Mouse (Mus musculus) erythroid progenitor cell, adult 5-6 weeks (primary cell): ENCODE results near the gene Smarcc2. TPM values are rescaled to one million over a fixed set of nuclear protein-coding genes. Genes with fewer than 3 reads are reported as not detected.

ENCODE experiments used
- ATAC-seq: replicated peaks from 2 replicates; pipeline ENCODE4 v1.8.0; 2016; ENCODE audit warnings: moderate number of reproducible peaks, mild to moderate bottlenecking, moderate TSS enrichment, inconsistent platforms; ENCODE audit not compliant: poor library complexity, low FRiP score, severe bottlenecking
- total RNA-seq, 2 experiments: library from RNA; stranded (forward) in 1 of 2; stranded (reverse) in 1 of 2; fragments of 150-400 nt in 1 of 2; fragments of 186-747, 209-891 nt in 1 of 2; gene quantifications; 2 replicates each; pipeline versions ENCODE4 v1.2.3 to v1.2.4; 2015 to 2017; ENCODE audit warnings: low replicate concordance in 2 of 2

Gene Smarcc2
- total RNA-seq, 2 experiments from 2014 or later = 70.4 to 117 TPM

DNA sequence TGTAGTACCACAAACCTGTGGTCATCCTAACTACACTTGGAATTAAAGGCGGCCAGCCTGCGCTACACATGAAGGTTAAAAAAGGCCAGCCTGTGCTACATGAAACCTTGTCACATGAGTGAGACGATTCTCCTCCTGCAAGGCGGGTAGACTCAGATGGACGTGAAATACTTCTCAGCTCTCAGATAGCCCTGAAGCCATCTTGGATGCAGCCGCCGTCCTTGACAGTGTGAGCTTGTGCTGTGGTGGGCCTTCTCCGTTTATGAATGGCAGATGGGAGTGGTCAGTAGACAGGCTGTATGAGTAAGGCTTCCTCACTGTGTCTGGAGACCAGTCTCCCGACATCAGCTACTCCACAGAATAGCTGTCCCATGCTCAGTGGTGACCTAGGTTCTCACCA, 50.2 kb downstream of the Smarcc2 start:
- no peak for ATAC-seq

DNA sequence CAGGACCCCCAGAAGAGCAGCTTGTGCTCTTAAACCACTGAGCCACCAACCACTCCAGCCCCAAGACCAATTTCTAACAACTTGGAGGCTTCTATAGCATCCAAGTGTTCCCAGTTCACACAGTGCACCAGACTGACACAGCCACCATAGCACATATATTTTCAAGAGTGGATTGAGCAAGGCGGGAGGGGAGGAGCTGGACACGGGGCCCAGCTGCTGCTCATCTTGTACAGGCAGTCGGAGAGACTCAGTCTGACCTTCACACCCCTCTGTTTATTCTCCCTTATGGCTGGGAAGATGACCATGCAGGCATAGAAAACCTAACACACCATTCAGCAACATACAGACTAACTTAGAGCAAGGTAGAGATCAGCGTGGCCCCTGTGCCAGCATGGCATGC, 50.8 kb downstream of the Smarcc2 start:
- no peak for ATAC-seq

DNA sequence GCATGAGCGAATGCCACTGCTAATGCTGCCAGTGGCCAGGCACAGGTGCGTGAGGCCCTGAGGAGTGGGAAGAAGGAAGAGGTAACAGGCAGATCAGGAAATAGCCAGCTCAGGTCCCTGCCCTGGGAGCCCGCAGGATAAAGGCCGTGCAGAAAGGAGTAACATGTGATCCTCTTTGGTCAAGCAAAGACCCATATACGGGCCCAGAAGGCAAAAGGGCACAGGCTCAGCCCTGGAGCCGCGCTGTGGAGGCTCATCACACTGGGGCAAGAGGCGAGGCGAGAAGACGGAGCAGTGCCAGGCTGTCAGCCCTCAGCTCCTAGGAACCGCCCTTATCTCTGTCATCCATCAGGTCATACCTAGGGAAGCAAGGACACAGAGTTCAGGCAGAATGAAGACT, 51.3 kb downstream of the Smarcc2 start:
- ATAC-seq = no peak

DNA sequence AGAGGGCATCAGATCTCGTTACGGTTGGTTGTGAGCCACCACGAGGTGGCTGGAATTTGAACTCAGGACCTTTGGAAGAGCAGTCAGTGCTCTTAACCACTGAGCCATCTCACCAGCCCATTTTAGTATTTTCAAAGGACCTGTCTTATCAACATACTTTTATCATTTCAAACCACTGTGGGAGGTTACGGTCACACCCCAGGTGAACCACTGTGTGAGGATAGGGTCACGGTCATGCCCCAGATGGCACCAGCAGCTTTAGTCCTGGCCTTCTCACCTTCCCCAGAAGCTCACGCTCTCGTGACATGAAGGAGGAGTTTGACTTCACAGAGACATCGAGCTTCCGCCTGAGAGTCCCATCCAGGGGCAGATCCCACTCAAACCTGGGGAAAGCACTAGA, 52.1 kb downstream of the Smarcc2 start:
- ATAC-seq = 0 out of 2 replicates have a peak, but pooled peaks have one; percentile 28

DNA sequence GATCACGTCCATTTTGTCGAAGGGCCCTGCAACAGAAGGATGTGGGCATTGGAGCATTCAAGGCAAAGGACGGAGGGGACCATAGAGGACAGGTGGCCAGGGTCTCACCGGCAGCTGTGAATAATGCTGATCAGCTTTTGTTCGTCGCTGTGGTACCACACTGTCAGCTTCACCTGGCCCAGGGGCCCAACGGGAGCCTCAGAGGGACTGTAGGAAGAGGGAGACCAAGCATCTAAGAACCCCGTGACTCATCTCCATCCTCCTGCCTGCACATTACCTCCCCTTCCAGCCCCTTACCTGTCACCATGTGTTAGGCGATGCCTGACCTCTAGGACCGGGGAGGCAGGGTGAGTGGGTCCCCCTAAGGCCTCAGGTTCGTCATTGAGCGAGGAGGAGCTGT, 52.7 kb downstream of the Smarcc2 start:
- ATAC-seq = no peak

DNA sequence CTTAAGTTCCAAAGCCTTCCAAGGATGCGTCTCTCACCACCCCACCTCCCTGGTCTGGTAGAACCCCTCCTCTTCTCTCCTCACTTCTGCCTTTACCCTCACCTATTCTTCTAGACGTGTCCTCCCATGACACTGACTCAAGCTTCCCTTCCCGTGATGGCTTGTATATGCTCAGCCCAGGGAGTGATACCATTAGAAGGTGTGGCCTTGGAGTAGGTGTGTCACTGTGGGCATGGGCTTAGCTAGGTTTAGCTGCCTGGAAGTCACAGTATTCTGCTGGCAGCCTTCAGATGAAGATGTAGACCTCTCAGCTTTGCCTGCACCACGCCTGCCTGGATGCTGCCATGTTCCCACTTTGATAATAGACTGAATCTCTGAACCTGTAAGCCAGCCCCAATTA, 56.0 kb downstream of the Smarcc2 start:
- no peak for ATAC-seq

DNA sequence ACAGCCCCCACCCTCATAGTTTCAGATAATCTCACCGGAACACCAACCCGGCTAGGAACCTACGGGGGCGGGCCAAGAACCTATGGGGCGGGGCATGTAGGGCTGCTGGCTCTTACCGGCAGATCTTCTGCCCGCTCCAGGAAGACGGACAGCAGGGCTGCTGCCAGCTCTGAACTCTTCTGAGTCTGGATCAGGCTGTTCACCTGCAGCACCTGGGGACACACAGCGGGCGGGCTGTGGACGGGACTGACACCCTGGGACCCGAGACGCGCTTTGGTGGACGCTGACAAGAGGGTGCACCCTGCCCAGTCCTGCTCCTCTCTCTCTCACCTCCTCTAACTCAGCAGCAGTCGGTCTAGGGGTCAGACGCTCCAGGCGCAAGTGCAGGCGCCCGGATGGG, 57.0 kb downstream of the Smarcc2 start:
- no peak for ATAC-seq

DNA sequence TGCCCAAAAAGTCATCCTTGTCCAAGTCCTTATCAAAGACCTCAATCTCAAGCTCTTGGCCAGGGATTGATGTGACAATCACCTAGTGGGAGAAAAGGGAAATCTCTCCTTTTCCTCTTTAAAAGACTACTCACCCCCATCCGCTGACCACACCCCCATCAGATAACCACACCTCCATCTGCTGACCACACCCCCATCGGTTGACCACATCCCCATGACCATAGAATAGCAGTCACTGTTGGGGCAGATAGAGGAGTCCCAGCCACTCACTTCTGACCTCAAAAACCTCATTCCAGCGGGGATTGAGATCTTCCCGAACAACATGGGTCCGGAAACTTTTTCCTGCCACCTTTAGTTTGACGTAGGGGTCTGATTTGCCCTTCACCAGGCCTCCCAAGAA, 57.6 kb downstream of the Smarcc2 start:
- ATAC-seq = no peak

DNA sequence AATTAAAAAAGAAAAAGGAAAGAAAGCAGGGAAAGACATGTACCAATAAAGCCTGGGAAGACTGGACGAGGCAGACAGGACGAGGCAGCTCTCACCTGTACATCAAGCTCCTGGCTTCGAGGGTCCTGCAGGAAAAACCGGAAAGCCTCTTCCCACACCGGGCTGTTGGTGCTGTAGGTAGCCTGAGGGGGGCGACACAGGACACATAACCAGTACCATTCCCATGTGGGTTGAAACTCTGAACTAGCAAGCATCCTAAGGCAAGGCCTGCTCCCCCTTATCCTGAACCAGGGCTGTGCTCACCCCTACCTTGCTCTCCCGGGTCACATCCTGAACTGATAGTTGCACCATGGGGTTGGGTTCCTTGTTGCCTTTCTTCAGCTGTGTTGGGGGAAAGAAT, 59.8 kb downstream of the Smarcc2 start:
- ATAC-seq = 0 out of 2 replicates have a peak, but pooled peaks have one; percentile 26

DNA sequence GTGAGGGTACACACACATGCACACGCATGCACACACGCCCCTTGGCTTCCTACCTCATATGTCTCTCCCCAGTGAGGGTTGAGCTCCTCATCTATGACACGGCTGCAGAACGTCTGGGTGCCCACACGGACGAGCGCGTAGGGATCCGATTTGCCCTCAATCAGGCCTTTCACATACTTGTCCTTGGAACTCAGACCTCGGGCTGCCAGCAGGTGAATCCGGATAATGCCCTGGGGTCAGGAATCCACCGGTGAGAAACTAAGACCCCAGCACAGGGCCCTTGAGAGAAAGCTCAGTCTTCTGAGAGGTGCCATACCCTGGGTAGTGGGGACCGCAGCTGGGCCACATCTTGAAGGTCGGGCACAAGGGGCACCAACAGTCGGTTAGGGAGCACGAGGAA, 61.5 kb downstream of the Smarcc2 start:
- ATAC-seq = no peak

DNA sequence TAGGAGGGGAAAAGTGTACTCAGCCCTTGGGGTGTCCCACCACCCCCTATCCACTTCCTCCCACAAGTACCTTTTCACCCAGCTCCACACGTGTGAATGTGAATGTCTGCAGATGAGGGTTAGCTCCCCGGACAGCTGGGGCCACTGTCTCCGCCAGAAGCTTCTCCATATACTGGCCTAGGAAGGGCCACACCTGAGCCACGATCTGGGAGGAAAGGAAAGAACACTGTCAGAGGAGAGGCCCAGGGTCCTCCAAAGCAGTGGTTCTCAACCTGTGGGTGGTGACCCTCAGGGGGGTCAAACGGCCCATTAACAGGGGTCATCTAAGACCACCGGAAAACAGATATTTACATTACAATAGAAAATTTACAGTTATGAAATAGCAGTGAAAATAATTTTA, 63.3 kb downstream of the Smarcc2 start:
- no peak for ATAC-seq

DNA sequence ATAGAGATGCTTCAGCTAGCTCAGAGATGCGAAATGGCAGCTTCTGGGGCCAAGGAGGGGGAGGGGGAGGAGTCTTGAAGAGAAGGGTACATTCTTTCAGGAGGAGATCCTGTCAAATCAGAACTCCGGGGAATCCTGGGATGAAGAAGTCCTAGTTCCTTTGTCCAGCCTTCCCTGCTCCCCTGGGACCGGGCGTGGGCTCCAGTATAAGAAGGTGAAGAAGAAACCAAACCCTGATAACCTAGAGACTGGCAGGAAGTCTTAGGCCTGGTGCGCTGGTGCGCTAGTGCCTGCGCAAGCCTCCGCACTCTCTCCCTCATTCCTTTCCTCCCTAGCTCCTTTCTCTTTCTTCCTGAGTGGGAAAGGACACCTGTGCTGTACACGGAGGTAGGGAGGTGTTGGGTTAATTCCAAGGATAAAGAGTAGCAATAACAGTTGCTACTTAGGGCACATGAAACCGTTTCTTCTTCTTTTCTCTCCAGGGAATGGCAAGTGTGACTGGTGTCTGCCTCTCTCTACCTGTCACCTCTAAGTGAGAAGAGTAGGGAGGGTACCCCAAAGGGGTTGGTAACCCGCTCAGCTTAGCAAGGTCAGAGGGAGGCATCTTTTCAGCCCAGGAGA, 65.2 kb downstream of the Smarcc2 start:
- 0 out of 2 replicates have a peak, but pooled peaks have one; percentile 0 for ATAC-seq

DNA sequence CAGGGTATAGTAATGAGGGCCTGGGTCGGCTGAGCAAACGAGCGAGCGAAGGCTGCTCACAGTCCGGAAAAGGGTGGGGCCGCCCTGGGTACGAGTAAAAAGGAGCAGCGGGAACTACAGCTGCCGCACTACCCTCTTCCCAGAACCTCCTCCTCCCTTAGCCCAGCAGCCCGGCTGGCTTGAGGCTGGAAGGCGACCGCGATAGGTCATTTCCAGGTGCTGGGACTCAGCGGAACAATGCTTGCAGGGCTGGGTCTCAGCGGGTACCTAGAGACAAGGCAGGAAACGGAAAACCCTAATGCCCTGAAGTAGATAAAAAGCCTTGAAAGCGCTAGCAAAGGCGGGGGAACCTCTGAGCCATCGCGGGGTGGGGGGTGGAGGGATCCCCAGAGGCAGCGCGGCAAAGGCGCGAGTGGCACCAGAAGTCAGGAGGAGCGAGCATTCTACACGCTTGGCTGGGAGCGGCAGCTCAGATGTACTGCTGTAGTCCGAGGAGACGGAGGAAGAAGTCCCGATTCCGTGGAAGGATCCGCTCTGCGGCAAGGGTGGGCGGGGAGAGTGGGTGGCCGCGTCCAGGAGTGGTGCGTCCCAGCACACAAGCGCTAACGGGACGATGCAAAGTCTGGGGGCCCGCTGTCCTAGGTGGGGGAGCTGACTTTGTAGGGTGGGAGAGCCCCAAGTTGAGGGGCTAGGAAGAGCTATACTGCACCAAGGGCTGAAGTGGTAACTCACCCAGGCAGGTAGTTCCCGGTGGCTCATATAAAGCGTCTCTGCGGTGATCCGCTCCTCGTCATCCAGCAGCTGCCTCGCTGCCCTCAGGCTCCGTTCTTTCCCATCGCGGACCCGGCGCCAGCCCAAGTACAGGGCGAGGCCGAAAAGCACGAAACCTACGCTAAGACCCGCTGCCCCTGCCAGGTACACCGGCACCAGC, 65.9 kb downstream of the Smarcc2 start:
- ATAC-seq = peak; percentile 45

DNA sequence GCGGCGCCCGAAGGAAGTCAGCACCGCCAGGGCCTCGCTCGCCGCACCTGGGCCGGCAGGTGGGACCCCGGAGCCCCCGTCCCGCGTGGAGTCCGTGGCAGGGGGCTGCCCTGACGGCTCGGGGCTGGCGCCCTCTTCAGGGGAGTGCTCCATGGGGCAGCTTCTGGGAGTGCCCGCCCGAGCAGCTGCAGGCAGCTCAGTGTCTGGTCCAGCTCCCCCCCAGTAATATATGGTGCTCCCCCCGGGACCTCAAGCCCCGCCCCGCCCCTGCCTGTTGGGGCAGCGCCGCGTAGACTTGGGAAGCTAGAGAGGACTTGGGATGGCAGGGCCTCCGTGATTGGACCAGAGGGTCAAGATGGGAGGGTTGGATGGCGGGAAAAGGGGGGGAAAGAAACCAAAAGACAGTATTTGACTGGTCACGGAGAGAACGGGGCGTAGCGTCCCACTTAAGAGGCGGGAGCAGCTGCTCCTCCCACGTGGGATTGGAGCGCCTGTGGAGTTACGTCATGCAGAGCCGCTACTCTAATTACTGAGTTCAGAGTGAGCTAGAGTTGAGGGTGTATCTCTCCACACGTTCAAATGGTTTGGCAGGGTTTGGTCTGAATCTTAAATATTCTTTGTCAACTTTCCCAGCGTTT, 66.7 kb downstream of the Smarcc2 start, which contains the start of gene Esyt1:
Esyt1 (minus strand) TSS at position 201 of the 638 bp plus-strand sequence.
- peak; percentile 90 for ATAC-seq

DNA sequence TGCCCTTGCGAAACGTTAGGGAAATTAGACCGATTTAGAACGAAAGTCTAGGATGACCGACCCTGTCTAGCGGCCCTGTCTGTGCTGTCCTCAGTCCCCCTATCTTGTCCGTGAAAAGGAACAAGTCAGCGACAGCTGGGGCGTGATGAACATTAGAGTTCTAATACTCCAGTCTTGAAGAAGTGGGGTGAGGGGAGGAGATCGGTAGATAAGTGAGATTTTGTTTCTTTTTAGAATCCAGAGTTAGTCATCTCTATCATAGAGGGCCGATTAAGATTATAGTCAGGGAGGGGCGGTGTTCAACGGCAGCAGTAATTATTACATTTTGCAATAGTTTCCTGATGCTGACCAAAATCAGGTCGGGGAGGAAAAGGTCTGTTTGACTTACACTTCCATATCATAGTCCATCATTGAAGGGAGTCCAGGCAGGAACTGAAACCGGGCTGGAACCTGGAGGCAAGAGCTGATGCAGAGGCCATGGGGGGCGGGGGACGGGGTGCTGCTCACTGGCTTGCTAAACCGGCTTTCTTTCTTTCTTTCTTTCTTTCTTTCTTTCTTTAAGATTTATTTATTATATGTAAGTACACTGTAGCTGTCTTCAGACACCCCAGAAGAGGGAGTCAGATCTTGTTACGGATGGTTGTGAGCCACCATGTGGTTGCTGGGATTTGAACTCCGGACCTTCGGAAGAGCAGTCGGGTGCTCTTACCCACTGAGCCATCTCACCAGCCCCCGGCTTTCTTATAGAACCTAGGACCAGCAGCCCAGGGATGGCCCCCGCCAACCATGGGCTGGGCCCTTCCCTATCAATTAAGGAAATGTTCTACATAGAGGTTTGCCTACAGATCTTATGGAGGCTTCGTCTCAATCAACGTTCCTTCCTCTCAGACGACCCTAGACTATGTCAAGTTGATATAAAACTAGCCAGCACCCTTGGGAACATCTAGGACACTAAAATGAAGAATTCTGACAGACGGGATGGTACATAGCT, 67.6 kb downstream of the Smarcc2 start:
- ATAC-seq = peak; percentile 26

DNA sequence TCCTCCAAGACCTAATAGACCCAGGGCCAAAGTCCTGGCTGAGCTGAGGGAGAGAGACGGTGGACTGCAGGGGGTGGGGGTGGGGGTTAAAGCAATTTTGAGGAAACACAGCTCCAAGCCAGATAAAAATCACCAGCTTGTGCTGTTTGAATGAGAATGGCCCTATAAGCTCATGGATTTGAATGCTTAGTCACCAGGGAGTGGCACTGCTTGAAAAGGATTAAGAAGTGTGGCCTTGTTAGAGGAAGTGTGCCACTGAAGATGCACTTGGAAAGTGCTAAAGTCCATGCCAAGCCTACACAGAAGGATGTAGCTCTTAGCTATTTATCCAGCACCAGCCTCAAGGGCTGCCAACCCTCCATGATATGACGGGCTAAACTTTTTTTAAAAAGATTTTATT, 76.2 kb downstream of the Smarcc2 start:
- no peak for ATAC-seq

DNA sequence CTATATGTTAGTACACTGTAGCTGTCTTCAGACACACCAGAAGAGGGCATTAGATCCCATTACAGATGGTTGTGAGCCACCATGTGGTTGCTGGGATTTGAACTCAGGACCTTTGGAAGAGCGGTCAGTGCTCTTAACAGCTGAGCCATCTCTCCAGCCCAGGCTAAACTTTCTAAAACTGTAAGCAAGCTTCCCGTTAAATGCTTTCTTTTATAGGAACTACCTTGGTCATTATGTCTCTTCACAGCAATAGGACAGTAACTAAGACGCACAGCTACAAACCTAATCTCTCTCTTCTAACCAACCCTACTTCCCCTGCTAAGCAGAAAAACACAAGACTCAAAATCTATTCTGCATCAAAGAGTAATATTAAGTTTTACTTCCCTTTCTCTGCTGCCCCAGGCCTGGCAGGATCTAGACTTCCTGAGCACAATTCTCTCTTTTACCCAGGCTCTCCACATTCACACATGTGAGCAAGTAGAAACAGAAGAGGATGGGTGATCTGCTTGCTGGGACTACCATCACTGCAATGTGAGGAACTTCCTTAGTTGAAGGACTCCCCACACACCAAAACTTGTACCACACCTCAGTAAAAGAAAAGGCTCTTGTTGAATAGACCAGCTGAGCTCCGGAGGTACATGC, 76.7 kb downstream of the Smarcc2 start:
- ATAC-seq = peak; percentile 64

DNA sequence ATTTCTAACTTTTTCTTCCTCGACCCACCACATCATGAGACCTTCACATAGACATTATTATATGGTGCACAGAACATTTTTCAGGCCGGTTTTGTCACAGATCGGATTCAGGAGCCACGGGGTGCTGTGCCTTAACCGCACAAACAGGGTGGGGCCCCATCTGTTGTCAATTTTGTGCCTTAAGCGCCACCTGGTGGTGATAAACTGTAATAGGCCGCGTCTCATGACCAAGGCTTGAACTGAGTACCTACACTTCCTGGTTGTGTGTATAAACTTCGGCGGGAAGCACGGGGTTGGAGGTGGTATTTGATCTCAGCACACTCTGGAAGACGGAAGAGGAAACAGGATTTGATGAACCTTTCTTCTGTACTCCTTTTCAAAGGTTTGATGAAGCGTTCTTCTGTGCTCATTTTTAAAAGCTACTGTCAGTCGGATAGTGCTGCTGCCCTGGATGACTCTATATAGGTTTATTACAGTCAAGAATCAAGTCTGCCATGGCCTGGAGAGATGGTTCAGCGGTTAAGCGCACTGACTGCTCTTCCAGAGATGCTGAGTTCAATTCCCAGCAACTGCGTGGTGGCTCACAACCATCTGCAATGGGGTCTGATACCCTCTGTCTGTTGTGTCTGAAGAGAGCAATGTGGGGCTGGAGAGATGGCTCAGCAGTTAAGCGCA, 77.4 kb downstream of the Smarcc2 start:
- ATAC-seq = peak; percentile 98
